Mouse (Mus musculus): ENCODE measurements around the gene Olfr767. TPM values are rescaled to one million over a fixed set of nuclear protein-coding genes. Genes with fewer than 3 reads are reported as not detected.
"Not testable (repeated sequence)": the region's sequence is repeated elsewhere in the genome, so short reads cannot be mapped to it uniquely, and the experiment has no call there.

Gene Olfr767
- total RNA-seq (2021): not detected
- long read RNA-seq, experiment 1: 0 reads
- long read RNA-seq, experiment 2: 0 reads

DNA sequence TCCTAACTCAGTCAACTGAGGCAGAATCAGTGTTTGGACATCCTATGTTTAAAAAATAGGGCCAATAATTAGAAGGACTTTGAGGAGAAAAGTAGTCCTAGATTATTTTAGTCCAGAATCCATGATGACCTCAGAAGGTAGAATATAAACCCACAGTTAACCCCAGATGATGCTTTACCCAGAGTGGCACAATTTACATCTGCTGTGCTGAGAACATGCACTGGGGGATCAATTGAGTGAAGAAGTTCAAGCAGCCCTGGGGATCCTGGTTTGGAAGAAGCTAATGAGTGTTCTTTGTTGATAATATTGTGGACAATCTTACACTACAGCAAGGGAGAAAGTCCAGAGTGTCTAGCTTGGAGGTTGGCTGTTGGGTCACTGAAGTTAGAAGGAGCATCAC, at the start of gene Olfr767:
Gene Olfr767 (minus strand): TSS at position 101 of the 400 bp plus-strand sequence.
- DNase-seq: not testable (repeated sequence)

- DNase-seq: peak; percentile 14 to 17
Measured at GRCm38 (mm10) chr10:129117761-129118160, 35.1 kb upstream of the Olfr767 start, which contains the start of gene Olfr769. Gene Olfr769 (minus strand): TSS chr10:129117861.

DNA sequence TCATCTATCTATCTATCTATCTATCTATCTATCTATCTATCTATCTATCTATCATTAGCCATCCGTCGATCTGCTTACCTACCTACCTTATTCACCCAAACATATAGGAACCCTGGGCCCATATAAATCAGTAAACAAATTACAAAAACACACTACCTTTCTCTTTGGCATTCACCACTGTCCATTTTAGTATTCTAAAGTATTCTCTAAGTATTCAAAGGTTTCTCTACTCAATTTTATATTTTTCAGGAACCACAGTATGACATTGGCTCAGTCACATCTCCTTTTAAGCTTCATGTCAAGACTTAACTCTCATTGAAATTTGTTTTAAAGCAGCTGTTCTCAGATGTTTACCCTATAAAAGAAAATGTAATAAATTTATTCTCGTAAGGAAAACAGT, 32.4 kb upstream of the Olfr767 start:
- no peak for DNase-seq

GRCm38 (mm10) chr10:129101231-129101630, 18.5 kb upstream of the Olfr767 start:
- DNase-seq: no peak

- DNase-seq: no peak
Measured at GRCm38 (mm10) chr10:129099275-129099674, 16.6 kb upstream of the Olfr767 start, which contains the start of gene Olfr768. Gene Olfr768 (minus strand): TSS chr10:129099375.

DNA sequence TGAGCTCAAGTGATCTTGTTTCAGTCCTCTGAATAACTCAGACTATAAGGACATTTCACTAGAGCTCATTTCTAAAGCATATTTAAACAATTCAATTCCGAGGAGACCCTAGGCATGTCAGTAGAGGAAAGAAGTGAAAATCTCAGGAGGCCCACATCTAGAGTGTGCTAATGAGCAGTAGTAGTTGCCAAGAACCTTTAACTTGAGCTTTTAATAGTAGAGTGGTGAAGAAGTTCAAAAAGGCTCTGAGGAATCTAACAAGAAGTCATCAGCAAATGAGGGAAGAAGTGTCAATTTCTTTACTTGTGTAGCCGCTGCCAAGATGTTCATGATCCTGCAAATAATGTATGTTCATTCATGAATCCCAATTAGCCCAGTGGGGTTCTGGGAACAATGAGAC, 13.8 kb downstream of the Olfr767 start, which contains the start of gene Olfr766-ps1:
Gene Olfr766-ps1 (minus strand): TSS at position 101 of the 400 bp plus-strand sequence.
- DNase-seq: no peak

DNA sequence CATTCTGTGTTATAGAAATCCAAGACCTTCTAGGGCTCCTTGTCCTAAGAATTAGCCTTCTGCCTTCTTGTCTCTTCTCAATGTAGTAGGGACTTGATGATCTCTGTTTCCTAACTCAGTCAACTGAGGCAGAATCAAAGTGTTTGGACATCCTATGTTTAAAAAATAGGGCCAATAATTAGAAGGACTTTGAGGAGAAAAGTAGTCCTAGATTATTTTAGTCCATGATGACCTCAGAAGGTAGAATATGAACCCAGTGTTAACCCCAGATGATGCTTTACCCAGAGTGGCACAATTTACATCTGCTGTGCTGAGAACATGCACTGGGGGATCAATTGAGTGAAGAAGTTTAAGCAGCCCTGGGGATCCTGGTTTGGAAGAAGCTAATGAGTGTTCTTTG, 32.8 kb downstream of the Olfr767 start, which contains the start of gene Olfr765:
Gene Olfr765 (minus strand): TSS at position 101 of the 400 bp plus-strand sequence.
- not testable (repeated sequence) for DNase-seq

DNA sequence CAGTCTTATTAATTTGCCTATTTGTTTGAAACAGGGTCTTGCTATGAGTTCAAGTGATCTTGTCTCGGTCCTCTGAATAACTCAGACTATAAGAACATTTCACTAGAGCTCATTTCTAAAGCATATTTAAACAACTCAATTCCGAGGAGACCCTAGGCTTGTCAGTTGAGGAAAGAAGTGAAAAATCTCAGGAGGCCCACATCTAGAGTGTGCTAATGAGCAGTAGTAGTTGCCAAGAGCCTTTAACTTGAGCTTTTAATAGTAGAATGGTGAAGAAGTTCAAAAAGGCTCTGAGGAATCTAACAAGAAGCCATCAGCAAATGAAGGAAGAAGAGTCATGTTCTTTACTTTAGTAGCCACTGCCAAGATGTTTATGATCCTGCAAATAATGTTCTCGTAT, 42.9 kb downstream of the Olfr767 start, which contains the start of gene Olfr764-ps1:
Gene Olfr764-ps1 (minus strand): TSS at position 101 of the 400 bp plus-strand sequence.
- DNase-seq: no peak

- DNase-seq: no peak
Measured at GRCm38 (mm10) chr10:129028343-129028742, 54.4 kb downstream of the Olfr767 start.

- peak; percentile 21 to 52 for DNase-seq
Measured at GRCm38 (mm10) chr10:129026018-129026662, 56.6 kb downstream of the Olfr767 start.

Other genes with a start within 250 kb of the Olfr767 start
- gene Gdf11, start 191.2 kb downstream of the Olfr767 start, total RNA-seq (2021): 1 to 10 TPM; 1.7 to 2.3 TPM
- gene Cd63, start 181.9 kb downstream of the Olfr767 start, total RNA-seq (2021): 100 to 1,000 TPM; 285 to 398 TPM
- gene Rdh5, start 160.0 kb downstream of the Olfr767 start, total RNA-seq (2021): 10 to 100 TPM; 12.0 to 14.0 TPM
- 100 to 1,000 TPM; 187 to 198 TPM for gene Bloc1s1, start 158.9 kb downstream of the Olfr767 start, total RNA-seq (2021)
- 10 to 100 TPM; 10.4 to 16.0 TPM for gene Itga7, start 149.1 kb downstream of the Olfr767 start, total RNA-seq (2021)
- under 1 TPM; 0.30 to 0.76 TPM for gene Mettl7b, start 121.9 kb downstream of the Olfr767 start, total RNA-seq (2021)
- gene Olfr9, start 93.5 kb downstream of the Olfr767 start, total RNA-seq (2021): not detected
- gene Olfr763, start 72.1 kb downstream of the Olfr767 start, total RNA-seq (2021): not detected
- gene Olfr764-ps1, start 43.0 kb downstream of the Olfr767 start, total RNA-seq (2021): not detected
- not detected for gene Olfr765, start 32.9 kb downstream of the Olfr767 start, total RNA-seq (2021)
- not detected for gene Olfr766-ps1, start 13.9 kb downstream of the Olfr767 start, total RNA-seq (2021)
- not detected for gene Olfr768, start 16.5 kb upstream of the Olfr767 start, total RNA-seq (2021)
- gene Olfr769, start 35.0 kb upstream of the Olfr767 start, total RNA-seq (2021): not detected
- not detected for gene Olfr770, start 56.1 kb upstream of the Olfr767 start, total RNA-seq (2021)
- gene Olfr771, start 81.8 kb upstream of the Olfr767 start, total RNA-seq (2021): not detected
- gene Olfr772, start 95.0 kb upstream of the Olfr767 start, total RNA-seq (2021): not detected
- gene Olfr773, start 104.5 kb upstream of the Olfr767 start, total RNA-seq (2021): not detected
- gene Olfr774, start 153.3 kb upstream of the Olfr767 start, total RNA-seq (2021): not detected
- not detected for gene Olfr775, start 165.5 kb upstream of the Olfr767 start, total RNA-seq (2021)
- not detected for gene Olfr776, start 176.2 kb upstream of the Olfr767 start, total RNA-seq (2021)
- gene Olfr777, start 188.6 kb upstream of the Olfr767 start, total RNA-seq (2021): not detected
- gene Olfr780, start 235.2 kb upstream of the Olfr767 start, total RNA-seq (2021): not detected
- not detected for gene Olfr781, start 245.9 kb upstream of the Olfr767 start, total RNA-seq (2021)

Measured in adrenal gland, postnatal 36 days (tissue).